Mouse (Mus musculus): ENCODE measurements around the gene Gm42417. TPM values are rescaled to one million over a fixed set of nuclear protein-coding genes. Genes with fewer than 3 reads are reported as not detected.

Gene Gm42417
- polyA plus RNA-seq, 1 experiment from 2014 or later = 0.23 TPM

GRCm38 (mm10) chr1:36558031-36558993, 19.1 kb upstream of the Gm42417 start, which contains the start of gene Sema4c:
Sema4c (minus strand) TSS chr1:36558349.
- peak; percentile 47 for ATAC-seq (ENCODE audit: low FRiP score)
- Histone ChIP-seq H3K4me3 (replicated peaks; ENCODE audit: low read length) (peak within 1 kb of the TSS; percentile 85), H3K9me3 (ENCODE audit: control insufficient read depth, low read length) (no peaks in the 10 kb centered on the region), H3K27me3 (ENCODE audit: control insufficient read depth, insufficient read depth, low read length) (no peaks in the 10 kb centered on the region), H3K9ac (peak within 1 kb of the TSS; percentile 99), H3K27ac (peak within 1 kb of the TSS; percentile 99), H3K4me2 (replicated peaks) (peak within 1 kb of the TSS; percentile 95), H3K36me3 (replicated peaks; ENCODE audit: control insufficient read depth, insufficient read depth) (peaks cover 20% of the 10 kb centered on the region), H3K4me1 (replicated peaks; ENCODE audit: control insufficient read depth, insufficient read depth, low read length) (peaks cover 30% of the 10 kb centered on the region)
- peak; percentile 78 for DNase-seq (ENCODE audit: low spot score)
- under 1% methylated on average over 67 of the region's 69 CpGs for WGBS

- H3K27me3 ChIP-seq (ENCODE audit: control insufficient read depth, insufficient read depth, low read length) = no peaks in the 10 kb centered on the region
- DNase-seq (ENCODE audit: low spot score) (peak; percentile 66), ATAC-seq (ENCODE audit: low FRiP score) (peak; percentile 55)
- peaks cover 30% of the 10 kb centered on the region for H3K4me1 ChIP-seq (replicated peaks; ENCODE audit: control insufficient read depth, insufficient read depth, low read length)
- H3K4me3 ChIP-seq (replicated peaks; ENCODE audit: low read length) = peak overlapping the region; percentile 85
- peak overlapping the region; percentile 99 for H3K27ac ChIP-seq
- H3K36me3 ChIP-seq (replicated peaks; ENCODE audit: control insufficient read depth, insufficient read depth) = peaks cover 28% of the 10 kb centered on the region
- H3K9me3 ChIP-seq (ENCODE audit: control insufficient read depth, low read length) = no peaks in the 10 kb centered on the region
- H3K9ac ChIP-seq = peak overlapping the region; percentile 99
- WGBS = under 1% methylated on average over 47 of the region's 48 CpGs
- H3K4me2 ChIP-seq (replicated peaks) = peak overlapping the region; percentile 95
Observed at GRCm38 (mm10) chr1:36557457-36558011, 18.3 kb upstream of the Gm42417 start.

- WGBS = under 1% methylated on average over 52 of the region's 52 CpGs
- H3K4me1 ChIP-seq (replicated peaks; ENCODE audit: control insufficient read depth, insufficient read depth, low read length) = peaks cover 30% of the 10 kb centered on the region
- peak overlapping the region; percentile 99 for H3K27ac ChIP-seq
- H3K27me3 ChIP-seq (ENCODE audit: control insufficient read depth, insufficient read depth, low read length) = no peaks in the 10 kb centered on the region
- H3K9me3 ChIP-seq (ENCODE audit: control insufficient read depth, low read length) = no peaks in the 10 kb centered on the region
- H3K9ac ChIP-seq = peak overlapping the region; percentile 99
- H3K4me3 ChIP-seq (replicated peaks; ENCODE audit: low read length) = peak overlapping the region; percentile 85
- H3K4me2 ChIP-seq (replicated peaks) = peak overlapping the region; percentile 95
- ATAC-seq (ENCODE audit: low FRiP score) (peak; percentile 75), DNase-seq (ENCODE audit: low spot score) (peak; percentile 97)
- peaks cover 36% of the 10 kb centered on the region for H3K36me3 ChIP-seq (replicated peaks; ENCODE audit: control insufficient read depth, insufficient read depth)
Observed at GRCm38 (mm10) chr1:36556553-36557456, 17.6 kb upstream of the Gm42417 start.

GRCm38 (mm10) chr1:36555798-36556395, 16.7 kb upstream of the Gm42417 start:
- WGBS = 3% methylated on average over 8 of the region's 8 CpGs

GRCm38 (mm10) chr1:36554633-36555399, 15.6 kb upstream of the Gm42417 start:
- 71% methylated on average over 21 of the region's 21 CpGs for WGBS
- DNase-seq (ENCODE audit: low spot score) (no peak), ATAC-seq (ENCODE audit: low FRiP score) (no peak)
- Histone ChIP-seq H3K4me1 (replicated peaks; ENCODE audit: control insufficient read depth, insufficient read depth, low read length) (peaks cover 30% of the 10 kb centered on the region), H3K4me3 (replicated peaks; ENCODE audit: low read length) (peak overlapping the region; percentile 85), H3K9me3 (ENCODE audit: control insufficient read depth, low read length) (no peaks in the 10 kb centered on the region), H3K27me3 (ENCODE audit: control insufficient read depth, insufficient read depth, low read length) (no peaks in the 10 kb centered on the region), H3K27ac (peak overlapping the region; percentile 99; the same call in 1 of the 2 replicates), H3K9ac (peak overlapping the region; percentile 99), H3K4me2 (replicated peaks) (peak overlapping the region; percentile 95), H3K36me3 (replicated peaks; ENCODE audit: control insufficient read depth, insufficient read depth) (peaks cover 55% of the 10 kb centered on the region)

More at GRCm38 (mm10) chr1:36555798-36556395, 16.7 kb upstream of the Gm42417 start:
- ATAC-seq (ENCODE audit: low FRiP score) = no peak
- no peak for DNase-seq (ENCODE audit: low spot score)
- Histone ChIP-seq H3K36me3 (replicated peaks; ENCODE audit: control insufficient read depth, insufficient read depth) (peaks cover 45% of the 10 kb centered on the region), H3K9me3 (ENCODE audit: control insufficient read depth, low read length) (no peaks in the 10 kb centered on the region), H3K4me3 (replicated peaks; ENCODE audit: low read length) (peak overlapping the region; percentile 85), H3K4me1 (replicated peaks; ENCODE audit: control insufficient read depth, insufficient read depth, low read length) (peaks cover 30% of the 10 kb centered on the region), H3K27me3 (ENCODE audit: control insufficient read depth, insufficient read depth, low read length) (no peaks in the 10 kb centered on the region), H3K27ac (peak overlapping the region; percentile 99), H3K9ac (peak overlapping the region; percentile 99), H3K4me2 (replicated peaks) (peak overlapping the region; percentile 95)

GRCm38 (mm10) chr1:36552506-36552905, 13.3 kb upstream of the Gm42417 start:
- Histone ChIP-seq H3K4me3 (replicated peaks; ENCODE audit: low read length) (no peak overlapping the region), H3K9ac (no peak overlapping the region), H3K27ac (no peak overlapping the region), H3K4me1 (replicated peaks; ENCODE audit: control insufficient read depth, insufficient read depth, low read length) (peaks cover 38% of the 10 kb centered on the region), H3K27me3 (ENCODE audit: control insufficient read depth, insufficient read depth, low read length) (no peaks in the 10 kb centered on the region), H3K36me3 (replicated peaks; ENCODE audit: control insufficient read depth, insufficient read depth) (peaks cover 74% of the 10 kb centered on the region), H3K4me2 (replicated peaks) (no peak overlapping the region), H3K9me3 (ENCODE audit: control insufficient read depth, low read length) (no peaks in the 10 kb centered on the region)
- no peak for ATAC-seq (ENCODE audit: low FRiP score)
- WGBS = 84% methylated on average over 16 of the region's 16 CpGs
- DNase-seq (ENCODE audit: low spot score) = no peak

GRCm38 (mm10) chr1:36551904-36552303, 12.7 kb upstream of the Gm42417 start:
- Histone ChIP-seq H3K27ac (no peak overlapping the region), H3K4me3 (replicated peaks; ENCODE audit: low read length) (no peak overlapping the region), H3K4me1 (replicated peaks; ENCODE audit: control insufficient read depth, insufficient read depth, low read length) (peaks cover 40% of the 10 kb centered on the region), H3K27me3 (ENCODE audit: control insufficient read depth, insufficient read depth, low read length) (no peaks in the 10 kb centered on the region), H3K4me2 (replicated peaks) (no peak overlapping the region), H3K36me3 (replicated peaks; ENCODE audit: control insufficient read depth, insufficient read depth) (peaks cover 74% of the 10 kb centered on the region), H3K9ac (no peak overlapping the region), H3K9me3 (ENCODE audit: control insufficient read depth, low read length) (no peaks in the 10 kb centered on the region)
- ATAC-seq (ENCODE audit: low FRiP score) = no peak
- no peak for DNase-seq (ENCODE audit: low spot score)
- 91% methylated on average over 17 of the region's 17 CpGs for WGBS

All from hindbrain, embryonic 14.5 days (tissue).